Mouse (Mus musculus): ENCODE measurements at regions not wholly inside any gene's neighbourhood (a gene's known extent, or its start where the extent isn't known, plus 50 kb on each side); places are given as distances from the start of the nearest gene placed in this dataset.

GRCm38 (mm10) chr13:57273593-57273992, 377.8 kb upstream of the Trpc7 start:
- Histone ChIP-seq H3K27me3 (ENCODE audit: control insufficient read depth, insufficient read depth, insufficient read length) (no peaks in the 10 kb centered on the region), H3ac (ENCODE audit: control insufficient read depth, insufficient read length, low read depth) (no peak overlapping the region), H3K36me3 (ENCODE audit: control insufficient read depth, insufficient read depth) (no peaks in the 10 kb centered on the region), H3K4me3 (ENCODE audit: insufficient read depth, poor library complexity, severe bottlenecking) (no peak overlapping the region), H3K79me3 (ENCODE audit: low read depth) (no peaks in the 10 kb centered on the region), H3K79me2 (ENCODE audit: control insufficient read depth, insufficient read depth) (no peaks in the 10 kb centered on the region)
- no peak for TF ChIP-seq USF1 (IDR thresholded peaks at IDR 0.05; ENCODE audit: low read depth)
- no peak for TF ChIP-seq MAX (IDR thresholded peaks at IDR 0.05)
- no peak for TF ChIP-seq CEBPB (IDR thresholded peaks at IDR 0.05; ENCODE audit: low read depth)
- TF ChIP-seq MYOD1 (IDR thresholded peaks at IDR 0.05; ENCODE audit: control insufficient read depth, insufficient read length, low read depth): no peak
- TF ChIP-seq CTCF (IDR thresholded peaks at IDR 0.05; ENCODE audit: control insufficient read depth, insufficient read depth, insufficient read length): no peak
- no peak for TF ChIP-seq MYOG (IDR thresholded peaks at IDR 0.05; ENCODE audit: control insufficient read depth, extremely low read depth, insufficient read length)

GRCm38 (mm10) chr13:57269614-57270013, 373.8 kb upstream of the Trpc7 start:
- Histone ChIP-seq H3K27me3 (ENCODE audit: control insufficient read depth, insufficient read depth, insufficient read length) (no peaks in the 10 kb centered on the region), H3K79me2 (ENCODE audit: control insufficient read depth, insufficient read depth) (no peaks in the 10 kb centered on the region), H3K4me3 (ENCODE audit: insufficient read depth, poor library complexity, severe bottlenecking) (no peak overlapping the region), H3K79me3 (ENCODE audit: low read depth) (no peaks in the 10 kb centered on the region), H3K36me3 (ENCODE audit: control insufficient read depth, insufficient read depth) (no peaks in the 10 kb centered on the region), H3ac (ENCODE audit: control insufficient read depth, insufficient read length, low read depth) (no peak overlapping the region)
- TF ChIP-seq CTCF (IDR thresholded peaks at IDR 0.05; ENCODE audit: control insufficient read depth, insufficient read depth, insufficient read length) (peak; percentile 42), FOSL1 (IDR thresholded peaks at IDR 0.05; ENCODE audit: insufficient read depth, low read length, poor library complexity, severe bottlenecking) (no peak)

- H3ac ChIP-seq (ENCODE audit: control insufficient read depth, insufficient read length, low read depth): no peak overlapping the region
- no peaks in the 10 kb centered on the region for H3K27me3 ChIP-seq (ENCODE audit: control insufficient read depth, insufficient read depth, insufficient read length)
- H3K79me2 ChIP-seq (ENCODE audit: control insufficient read depth, insufficient read depth): no peaks in the 10 kb centered on the region
- H3K79me3 ChIP-seq (ENCODE audit: low read depth): no peaks in the 10 kb centered on the region
- TF ChIP-seq CTCF (IDR thresholded peaks at IDR 0.05; ENCODE audit: control insufficient read depth, insufficient read depth, insufficient read length): peak; percentile 40
- TF ChIP-seq USF1 (IDR thresholded peaks at IDR 0.05; ENCODE audit: low read depth): no peak
- TF ChIP-seq MAX (IDR thresholded peaks at IDR 0.05): no peak
- no peak for TF ChIP-seq MYOG (IDR thresholded peaks at IDR 0.05; ENCODE audit: control insufficient read depth, extremely low read depth, insufficient read length)
- no peak overlapping the region for H3K4me3 ChIP-seq (ENCODE audit: insufficient read depth, poor library complexity, severe bottlenecking)
- H3K36me3 ChIP-seq (ENCODE audit: control insufficient read depth, insufficient read depth): no peaks in the 10 kb centered on the region
Measured at GRCm38 (mm10) chr13:57259920-57260319, 364.1 kb upstream of the Trpc7 start.

GRCm38 (mm10) chr13:57259474-57259873, 363.7 kb upstream of the Trpc7 start:
- Histone ChIP-seq H3K79me3 (ENCODE audit: low read depth) (no peaks in the 10 kb centered on the region), H3K27me3 (ENCODE audit: control insufficient read depth, insufficient read depth, insufficient read length) (no peaks in the 10 kb centered on the region), H3K36me3 (ENCODE audit: control insufficient read depth, insufficient read depth) (no peaks in the 10 kb centered on the region), H3K79me2 (ENCODE audit: control insufficient read depth, insufficient read depth) (no peaks in the 10 kb centered on the region), H3K4me3 (ENCODE audit: insufficient read depth, poor library complexity, severe bottlenecking) (no peak overlapping the region), H3ac (ENCODE audit: control insufficient read depth, insufficient read length, low read depth) (no peak overlapping the region)
- TF ChIP-seq MAX (IDR thresholded peaks at IDR 0.05): no peak
- TF ChIP-seq MYOD1 (IDR thresholded peaks at IDR 0.05; ENCODE audit: control insufficient read depth, insufficient read length, low read depth): no peak

- Histone ChIP-seq H3K79me2 (ENCODE audit: control insufficient read depth, insufficient read depth) (no peaks in the 10 kb centered on the region), H3K79me3 (ENCODE audit: low read depth) (no peaks in the 10 kb centered on the region), H3K4me3 (ENCODE audit: insufficient read depth, poor library complexity, severe bottlenecking) (no peak overlapping the region), H3K27me3 (ENCODE audit: control insufficient read depth, insufficient read depth, insufficient read length) (no peaks in the 10 kb centered on the region), H3ac (ENCODE audit: control insufficient read depth, insufficient read length, low read depth) (no peak overlapping the region), H3K36me3 (ENCODE audit: control insufficient read depth, insufficient read depth) (no peaks in the 10 kb centered on the region)
- no peak for TF ChIP-seq MAX (IDR thresholded peaks at IDR 0.05)
- TF ChIP-seq CTCF (IDR thresholded peaks at IDR 0.05; ENCODE audit: control insufficient read depth, insufficient read depth, insufficient read length): no peak
- TF ChIP-seq MYOD1 (IDR thresholded peaks at IDR 0.05; ENCODE audit: control insufficient read depth, insufficient read length, low read depth): no peak
- TF ChIP-seq CEBPB (IDR thresholded peaks at IDR 0.05; ENCODE audit: low read depth): no peak
- TF ChIP-seq FOSL1 (IDR thresholded peaks at IDR 0.05; ENCODE audit: insufficient read depth, low read length, poor library complexity, severe bottlenecking): no peak
- TF ChIP-seq USF1 (IDR thresholded peaks at IDR 0.05; ENCODE audit: low read depth): no peak
- TF ChIP-seq MYOG (IDR thresholded peaks at IDR 0.05; ENCODE audit: control insufficient read depth, extremely low read depth, insufficient read length): no peak
Measured at GRCm38 (mm10) chr13:57255920-57256319, 360.1 kb upstream of the Trpc7 start.

- Histone ChIP-seq H3K79me3 (ENCODE audit: low read depth) (no peaks in the 10 kb centered on the region), H3K79me2 (ENCODE audit: control insufficient read depth, insufficient read depth) (no peaks in the 10 kb centered on the region), H3K27me3 (ENCODE audit: control insufficient read depth, insufficient read depth, insufficient read length) (no peaks in the 10 kb centered on the region), H3K36me3 (ENCODE audit: control insufficient read depth, insufficient read depth) (no peaks in the 10 kb centered on the region), H3ac (ENCODE audit: control insufficient read depth, insufficient read length, low read depth) (no peak overlapping the region), H3K4me3 (ENCODE audit: insufficient read depth, poor library complexity, severe bottlenecking) (no peak overlapping the region)
- TF ChIP-seq FOSL1 (IDR thresholded peaks at IDR 0.05; ENCODE audit: insufficient read depth, low read length, poor library complexity, severe bottlenecking): no peak
- TF ChIP-seq MYOD1 (IDR thresholded peaks at IDR 0.05; ENCODE audit: control insufficient read depth, insufficient read length, low read depth): no peak
- no peak for TF ChIP-seq USF1 (IDR thresholded peaks at IDR 0.05; ENCODE audit: low read depth)
- no peak for TF ChIP-seq MYOG (IDR thresholded peaks at IDR 0.05; ENCODE audit: control insufficient read depth, extremely low read depth, insufficient read length)
- TF ChIP-seq MAX (IDR thresholded peaks at IDR 0.05): no peak
- TF ChIP-seq CTCF (IDR thresholded peaks at IDR 0.05; ENCODE audit: control insufficient read depth, insufficient read depth, insufficient read length): no peak
- no peak for TF ChIP-seq CEBPB (IDR thresholded peaks at IDR 0.05; ENCODE audit: low read depth)
Measured at GRCm38 (mm10) chr13:57249851-57250250, 354.1 kb upstream of the Trpc7 start.
